In genomic region chr5:115869198-115869597, GRCm38 (mm10) we compare ENCODE assay signal across 19 mouse cellular contexts. TPM values are rescaled to one million over a fixed set of nuclear protein-coding genes. Genes with fewer than 3 reads are reported as not detected.
DNase-seq lines count a peak whose midpoint lies in the region; ATAC-seq and TF ChIP-seq lines count a peak whose summit lies in the region.
"Had no signal": no experiment of that assay in that cellular context is flagged by ENCODE, and none has a peak within 500 bp of the region (broad histone marks: within the 10 kb centered on the region; RNA-seq: fewer than 3 reads in every experiment).

No protein-coding gene starts in this region.

- H3K27me3 ChIP-seq in liver, embryonic 11.5 days (replicated peaks; ENCODE audit: control insufficient read depth, insufficient read depth, low read length): no peaks in the 10 kb centered on the region
- no peaks in the 10 kb centered on the region for H3K27me3 ChIP-seq in liver, embryonic 12.5 days (replicated peaks)
- H3K27me3 ChIP-seq in hindbrain, embryonic 15.5 days: no peaks in the 10 kb centered on the region
- no peaks in the 10 kb centered on the region for H3K27me3 ChIP-seq in kidney, embryonic 15.5 days
- H3K27me3 ChIP-seq: Patski had no signal

- H3K36me3 ChIP-seq in liver, embryonic 11.5 days (ENCODE audit: control insufficient read depth, insufficient read depth, low read length): peaks cover 7% of the 10 kb centered on the region
- peaks cover 88% of the 10 kb centered on the region for H3K36me3 ChIP-seq in liver, embryonic 12.5 days
- peaks cover 34% of the 10 kb centered on the region for H3K36me3 ChIP-seq in ES-E14 (ENCODE audit: control insufficient read depth, insufficient read depth, low read length, poor library complexity, severe bottlenecking)
- no peaks in the 10 kb centered on the region for H3K36me3 ChIP-seq in hindbrain, embryonic 15.5 days
- H3K36me3 ChIP-seq in kidney, embryonic 15.5 days: peaks cover 29% of the 10 kb centered on the region; the same call in 1 of the 2 replicates

- H3K4me2 ChIP-seq in liver, embryonic 11.5 days: no peak overlapping the region
- no peak overlapping the region for H3K4me2 ChIP-seq in liver, embryonic 12.5 days
- H3K4me2 ChIP-seq in hindbrain, embryonic 15.5 days: no peak overlapping the region
- H3K4me2 ChIP-seq in kidney, embryonic 15.5 days: no peak overlapping the region

- 90% methylated on average over 15 of the region's 15 CpGs for WGBS in liver, embryonic 11.5 days
- 85% methylated on average over 15 of the region's 15 CpGs for WGBS in liver, embryonic 12.5 days (ENCODE audit: insufficient replicate concordance)
- 64% methylated on average over 15 of the region's 15 CpGs for WGBS in hindbrain, embryonic 15.5 days
- 93% methylated on average over 15 of the region's 15 CpGs for WGBS in kidney, embryonic 15.5 days

- no peak overlapping the region for H3K27ac ChIP-seq in liver, embryonic 11.5 days (ENCODE audit: low read depth, low read length)
- H3K27ac ChIP-seq in liver, embryonic 12.5 days: no peak overlapping the region
- H3K27ac ChIP-seq in ES-E14 (ENCODE audit: insufficient read depth, low read depth, low read length, poor library complexity, severe bottlenecking): no peak overlapping the region
- 0 out of 2 replicates have a peak overlapping the region, but pooled peaks have one; percentile 38 for H3K27ac ChIP-seq in hindbrain, embryonic 15.5 days (replicated peaks)
- no peak overlapping the region for H3K27ac ChIP-seq in kidney, embryonic 15.5 days

- H3K9ac ChIP-seq in liver, embryonic 11.5 days (ENCODE audit: low read depth, low read length): no peak overlapping the region
- no peak overlapping the region for H3K9ac ChIP-seq in liver, embryonic 12.5 days
- H3K9ac ChIP-seq in ES-E14 (ENCODE audit: insufficient read depth, low read depth, low read length, poor library complexity, severe bottlenecking): no peak overlapping the region
- H3K9ac ChIP-seq in hindbrain, embryonic 15.5 days: no peak overlapping the region
- H3K9ac ChIP-seq in kidney, embryonic 15.5 days: no peak overlapping the region

- peaks cover 2% of the 10 kb centered on the region; the same call in 1 of the 2 replicates for H3K4me1 ChIP-seq in liver, embryonic 11.5 days (replicated peaks; ENCODE audit: control insufficient read depth, insufficient read depth, low read length)
- H3K4me1 ChIP-seq in liver, embryonic 12.5 days: peaks cover 23% of the 10 kb centered on the region
- H3K4me1 ChIP-seq in ES-E14 (ENCODE audit: control insufficient read depth in 2 of 2, insufficient read depth in 2 of 2, low read length in 2 of 2, poor library complexity in 1 of 2): peaks cover 0 to 11% of the 10 kb centered on the region in 2 experiments; a peak in 2 of 4 replicates
- peaks cover 9% of the 10 kb centered on the region for H3K4me1 ChIP-seq in hindbrain, embryonic 15.5 days (replicated peaks)
- no peaks in the 10 kb centered on the region for H3K4me1 ChIP-seq in kidney, embryonic 15.5 days

- H3K4me3 ChIP-seq in liver, embryonic 11.5 days (ENCODE audit: low read depth, low read length): no peak overlapping the region
- H3K4me3 ChIP-seq in liver, embryonic 12.5 days: no peak overlapping the region
- H3K4me3 ChIP-seq in ES-E14 (ENCODE audit: insufficient read depth in 1 of 2, low read depth in 1 of 2, low read length in 2 of 2, poor library complexity in 1 of 2, severe bottlenecking in 1 of 2): no peak overlapping the region
- H3K4me3 ChIP-seq in hindbrain, embryonic 15.5 days: no peak overlapping the region
- no peak overlapping the region for H3K4me3 ChIP-seq in kidney, embryonic 15.5 days (replicated peaks)
- H3K4me3 ChIP-seq: embryonic facial prominence, embryonic 10.5 days; heart, embryonic 10.5 days had no signal

- DNase-seq in liver, embryonic 11.5 days (ENCODE audit: low spot score): no peak
- no peak for DNase-seq in ES-E14 (ENCODE audit: low read depth, low spot score)
- DNase-seq: adrenal gland, adult 8-10 months; adrenal gland, postnatal 36 days; cerebellum, adult 2 months; cerebellum, postnatal 10 days; heart, adult 18-20 months; heart, postnatal 10 days; heart, postnatal 4 days had no signal

- ATAC-seq in liver, embryonic 11.5 days (replicated peaks; ENCODE audit: low FRiP score): 0 out of 2 replicates have a peak, but pooled peaks have one; percentile 14
- no peak for ATAC-seq in liver, embryonic 12.5 days
- no peak for ATAC-seq in hindbrain, embryonic 15.5 days (ENCODE audit: low FRiP score, low read depth)
- ATAC-seq in kidney, embryonic 15.5 days (replicated peaks; ENCODE audit: low FRiP score): no peak
- ATAC-seq in megakaryocyte progenitor cell, adult 5-6 weeks (replicated peaks; ENCODE audit: poor library complexity): no peak
- ATAC-seq: forebrain, embryonic 14.5 days; inflammation-experienced regulatory T-cells, adult 6 months; intestine, postnatal 0 days; Patski had no signal

- H3K9me3 ChIP-seq in liver, embryonic 11.5 days (ENCODE audit: control insufficient read depth, low read length): no peaks in the 10 kb centered on the region
- H3K9me3 ChIP-seq in liver, embryonic 12.5 days (replicated peaks): no peaks in the 10 kb centered on the region
- no peaks in the 10 kb centered on the region for H3K9me3 ChIP-seq in ES-E14 (ENCODE audit: control insufficient read depth, insufficient read depth, low read depth, low read length)
- H3K9me3 ChIP-seq in hindbrain, embryonic 15.5 days: no peaks in the 10 kb centered on the region
- H3K9me3 ChIP-seq in kidney, embryonic 15.5 days (replicated peaks): no peaks in the 10 kb centered on the region
- H3K9me3 ChIP-seq: embryonic facial prominence, embryonic 10.5 days; heart, embryonic 10.5 days had no signal

- in situ Hi-C loops in ES-E14 (cut with MboI; ENCODE audit: low sequenced_read_pairs in 2 of 2, unreplicated experiment in 2 of 2): no loop called here

TF ChIP-seq in ES-E14, 5 proteins besides CTCF, POLR2A, EP300 and RAD21:
- no peak for TF ChIP-seq ZC3H11A (IDR thresholded peaks at IDR 0.05; ENCODE audit: borderline replicate concordance, low read depth, low read length)
- peak; percentile 73; the same call in 1 of the 2 replicates for TF ChIP-seq CHD2 (IDR thresholded peaks at IDR 0.05; ENCODE audit: low read depth, low read length)

RNA-seq across cellular contexts. Expression of gene Cit, which starts 24.1 kb away (rescaled TPM):
- polyA plus RNA-seq in liver, embryonic 11.5 days (2014; fragmentation: Nextera tagmentation; extraction: Ambion mirVana): 55.1 and 58.4 TPM in 2 replicates
- 55.8 and 58.4 TPM in 2 replicates for polyA plus RNA-seq in liver, embryonic 12.5 days (2016; fragmentation: Nextera tagmentation; extraction: Ambion mirVana)
- total RNA-seq in ES-E14 (2012; rRNA removed): 43.4 and 62.0 TPM in 2 replicates
- polyA plus RNA-seq in hindbrain, embryonic 15.5 days (2015; fragmentation: Nextera tagmentation; extraction: Ambion mirVana): 30.2 and 32.8 TPM in 2 replicates
- polyA plus RNA-seq in kidney, embryonic 15.5 days (2015; fragmentation: Nextera tagmentation; extraction: Ambion mirVana): 35.4 and 39.2 TPM in 2 replicates
- 21.5 and 29.3 TPM in 2 replicates for total RNA-seq in megakaryocyte progenitor cell, adult 5-6 weeks (2015)
- total RNA-seq in megakaryocyte progenitor cell, adult 5-6 weeks (2017): 22.3 and 49.3 TPM in 2 replicates
